Mouse (Mus musculus) liver, embryonic 16.5 days (tissue): ENCODE measurements around the gene Abl1. TPM values are rescaled to one million over a fixed set of nuclear protein-coding genes. Genes with fewer than 3 reads are reported as not detected.

Experiments used
- ATAC-seq: fragments of 200-750 bp; cut with Nextera tagmentation; 2 replicates; pipeline ENCODE4 v1.8.0; 2017; ENCODE audit warnings: low read depth, mild to moderate bottlenecking, moderate number of reproducible peaks, moderate library complexity
- H3K27ac ChIP-seq: fragments of 300-500 bp; sonication (generic); 2 replicates; pipeline ENCODE4 v1.5.1; 2014; ENCODE audit warnings: mild to moderate bottlenecking, low read length
- H3K27me3 ChIP-seq: fragments of 300-500 bp; sonication (generic); 2 replicates; pipeline ENCODE4 v1.6.1; 2014; ENCODE audit warnings: low read depth, low read length, mixed read lengths; ENCODE audit not compliant: control insufficient read depth, insufficient read depth
- H3K36me3 ChIP-seq: fragments of 300-500 bp; sonication (generic); 2 replicates; pipeline ENCODE4 v1.6.1; 2014; ENCODE audit warnings: mild to moderate bottlenecking; ENCODE audit not compliant: control insufficient read depth, insufficient read depth
- H3K4me1 ChIP-seq: fragments of 300-500 bp; sonication (generic); 2 replicates; pipeline ENCODE4 v1.6.1; 2014; ENCODE audit warnings: low read depth, low read length, mixed read lengths; ENCODE audit not compliant: control insufficient read depth
- H3K4me2 ChIP-seq: fragments of 300-500 bp; sonication (generic); 2 replicates; pipeline ENCODE4 v1.6.1; 2014; ENCODE audit warnings: low read depth, low read length, mixed read lengths
- H3K4me3 ChIP-seq: fragments of 300-500 bp; sonication (generic); 2 replicates; pipeline ENCODE4 v1.5.1; 2014; ENCODE audit warnings: low read depth, mild to moderate bottlenecking, low read length
- H3K9ac ChIP-seq: fragments of 300-500 bp; sonication (generic); 2 replicates; pipeline ENCODE4 v1.6.1; 2014; ENCODE audit warnings: low read depth, low read length
- H3K9me3 ChIP-seq: fragments of 300-500 bp; sonication (generic); replicated peaks from 2 replicates; pipeline ENCODE4 v1.6.1; 2016; ENCODE audit warnings: low read length; ENCODE audit not compliant: control insufficient read depth
- WGBS: fragments of 180-500 bp; shearing (Covaris S2); extraction: QIAGEN DNeasy Blood & Tissue Kit; methylation state at CpG from one replicate; pipeline ENCODE4 v1.1.7; 2014; ENCODE audit not compliant: insufficient replicate concordance; 5-methylcytosine and 5-hydroxymethylcytosine counted together
- polyA plus RNA-seq: library from polyadenylated mRNA; unstranded; fragments of >200 nt; fragmentation: Nextera tagmentation; extraction: Ambion mirVana; gene quantifications from 2 replicates; pipeline ENCODE4 v1.2.1, GENCODE M21; 2015

The Abl1 gene
- polyA plus RNA-seq, 1 experiment from 2014 or later, result 6.7 TPM

DNA sequence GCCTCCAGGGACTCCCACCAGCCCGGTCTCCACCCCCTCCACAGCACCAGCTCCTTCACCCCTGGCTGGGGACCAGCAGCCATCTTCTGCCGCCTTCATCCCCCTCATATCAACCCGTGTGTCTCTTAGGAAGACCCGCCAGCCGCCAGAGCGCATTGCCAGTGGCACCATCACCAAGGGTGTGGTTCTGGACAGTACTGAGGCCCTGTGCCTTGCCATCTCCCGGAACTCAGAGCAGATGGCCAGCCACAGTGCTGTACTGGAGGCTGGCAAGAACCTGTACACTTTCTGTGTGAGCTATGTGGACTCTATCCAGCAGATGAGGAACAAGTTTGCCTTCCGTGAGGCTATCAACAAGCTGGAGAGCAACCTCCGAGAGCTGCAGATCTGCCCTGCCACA, 113.2 kb downstream of the Abl1 start:
- WGBS, result 81% methylated on average over 9 of the region's 9 CpGs
- no peaks in the 10 kb centered on the region for H3K27me3 ChIP-seq
- no peak overlapping the region for H3K27ac ChIP-seq
- no peak overlapping the region for H3K9ac ChIP-seq
- ATAC-seq, result no peak
- H3K36me3 ChIP-seq, result peaks cover 17% of the 10 kb centered on the region
- no peak overlapping the region for H3K4me2 ChIP-seq
- no peak overlapping the region for H3K4me3 ChIP-seq
- H3K9me3 ChIP-seq, result no peaks in the 10 kb centered on the region
- no peaks in the 10 kb centered on the region for H3K4me1 ChIP-seq

DNA sequence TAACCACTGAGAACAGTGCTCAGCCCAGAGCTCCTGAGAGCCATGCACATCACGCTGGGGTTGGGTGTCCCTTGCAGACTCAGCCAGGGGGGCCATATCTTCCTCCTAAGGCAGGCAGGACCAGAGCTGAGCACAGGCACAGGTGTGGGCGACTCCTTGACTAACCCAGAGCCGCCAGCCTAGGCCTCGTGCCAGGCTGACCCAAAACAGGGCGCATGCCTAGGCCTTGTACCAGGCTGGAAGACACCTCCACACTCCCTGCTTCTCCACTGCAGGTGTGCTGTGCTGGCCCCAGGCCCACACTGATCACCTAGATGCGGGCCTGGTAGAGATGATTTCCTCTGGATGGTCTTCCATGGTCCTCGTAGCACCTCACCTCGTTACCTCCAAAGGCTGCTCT, 114.6 kb downstream of the Abl1 start:
- Histone ChIP-seq H3K4me1 (no peaks in the 10 kb centered on the region), H3K9ac (no peak overlapping the region), H3K36me3 (peaks cover 11% of the 10 kb centered on the region), H3K4me3 (no peak overlapping the region), H3K27ac (no peak overlapping the region), H3K27me3 (no peaks in the 10 kb centered on the region), H3K9me3 (no peaks in the 10 kb centered on the region), H3K4me2 (no peak overlapping the region)
- WGBS, result 80% methylated on average over 8 of the region's 8 CpGs
- ATAC-seq, result no peak

DNA sequence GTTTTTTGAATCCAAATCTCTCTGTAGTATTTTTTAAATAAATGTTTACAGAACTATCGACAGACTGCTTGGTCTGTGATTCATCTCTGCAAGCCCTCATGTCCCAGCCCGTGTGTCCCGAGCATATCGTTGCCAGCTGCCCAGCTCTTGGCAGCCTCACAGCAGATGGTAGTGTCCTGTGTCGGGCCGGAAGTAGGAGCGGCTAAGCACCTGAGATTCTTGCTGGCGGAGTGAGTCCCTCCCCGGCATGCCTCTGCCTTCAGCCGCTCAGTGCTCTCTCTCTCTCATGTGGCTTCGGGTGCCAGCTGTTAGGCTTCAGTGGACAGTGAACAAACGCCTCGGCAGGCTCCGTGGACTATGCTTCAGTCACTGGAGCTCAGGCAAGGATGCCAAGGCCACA, 115.3 kb downstream of the Abl1 start:
- Histone ChIP-seq H3K4me1 (peaks cover under 1% of the 10 kb centered on the region; the same call in 1 of the 2 replicates), H3K27me3 (no peaks in the 10 kb centered on the region), H3K27ac (no peak overlapping the region), H3K4me2 (no peak overlapping the region), H3K9me3 (no peaks in the 10 kb centered on the region), H3K4me3 (no peak overlapping the region), H3K36me3 (peaks cover 9% of the 10 kb centered on the region), H3K9ac (no peak overlapping the region)
- WGBS, result 76% methylated on average over 14 of the region's 14 CpGs
- no peak for ATAC-seq

DNA sequence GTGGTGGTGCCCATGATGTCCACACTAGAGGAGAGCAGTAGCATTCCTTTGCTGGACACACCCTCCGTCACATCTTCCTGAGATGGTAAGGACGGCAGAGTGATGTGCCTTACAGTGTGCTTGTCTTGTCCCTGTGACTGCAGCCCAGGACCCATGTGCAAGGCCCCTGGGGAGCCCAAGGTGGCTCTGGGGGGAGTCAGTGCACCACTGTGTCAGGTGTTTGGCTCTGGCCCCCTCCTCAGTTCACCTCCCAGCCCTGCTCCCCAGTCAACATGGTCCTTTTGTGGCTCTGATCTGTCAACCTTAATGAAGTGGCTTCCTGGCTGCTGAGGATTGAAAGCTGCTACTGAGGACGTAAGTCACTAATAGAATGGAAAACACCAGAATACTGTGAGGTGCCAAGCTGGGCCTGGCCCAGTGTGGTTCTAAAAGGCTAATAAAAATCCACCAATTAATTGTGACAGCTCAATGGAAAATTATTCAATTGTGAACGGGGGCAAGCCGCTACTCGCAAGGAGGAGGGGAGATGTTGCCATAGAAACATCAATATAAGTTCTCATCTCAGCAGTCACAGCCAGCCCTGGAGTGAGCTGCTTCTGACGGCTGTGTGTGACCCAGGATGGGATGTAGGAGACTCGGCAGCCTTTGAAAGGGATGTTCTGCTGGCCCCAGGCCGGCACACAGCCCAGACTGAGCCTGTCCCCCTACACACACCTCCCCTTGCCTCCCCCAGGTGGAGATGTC, 118.6 kb downstream of the Abl1 start:
- WGBS, result 53% methylated on average over 9 of the region's 9 CpGs
- H3K27me3 ChIP-seq, result peaks cover 8% of the 10 kb centered on the region
- H3K4me2 ChIP-seq, result no peak overlapping the region
- H3K36me3 ChIP-seq, result peaks cover 3% of the 10 kb centered on the region; the same call in 1 of the 2 replicates
- no peaks in the 10 kb centered on the region for H3K9me3 ChIP-seq
- H3K9ac ChIP-seq, result no peak overlapping the region
- H3K4me3 ChIP-seq, result no peak overlapping the region
- peaks cover 4% of the 10 kb centered on the region; the same call in 1 of the 2 replicates for H3K4me1 ChIP-seq
- no peak overlapping the region for H3K27ac ChIP-seq
- no peak for ATAC-seq

DNA sequence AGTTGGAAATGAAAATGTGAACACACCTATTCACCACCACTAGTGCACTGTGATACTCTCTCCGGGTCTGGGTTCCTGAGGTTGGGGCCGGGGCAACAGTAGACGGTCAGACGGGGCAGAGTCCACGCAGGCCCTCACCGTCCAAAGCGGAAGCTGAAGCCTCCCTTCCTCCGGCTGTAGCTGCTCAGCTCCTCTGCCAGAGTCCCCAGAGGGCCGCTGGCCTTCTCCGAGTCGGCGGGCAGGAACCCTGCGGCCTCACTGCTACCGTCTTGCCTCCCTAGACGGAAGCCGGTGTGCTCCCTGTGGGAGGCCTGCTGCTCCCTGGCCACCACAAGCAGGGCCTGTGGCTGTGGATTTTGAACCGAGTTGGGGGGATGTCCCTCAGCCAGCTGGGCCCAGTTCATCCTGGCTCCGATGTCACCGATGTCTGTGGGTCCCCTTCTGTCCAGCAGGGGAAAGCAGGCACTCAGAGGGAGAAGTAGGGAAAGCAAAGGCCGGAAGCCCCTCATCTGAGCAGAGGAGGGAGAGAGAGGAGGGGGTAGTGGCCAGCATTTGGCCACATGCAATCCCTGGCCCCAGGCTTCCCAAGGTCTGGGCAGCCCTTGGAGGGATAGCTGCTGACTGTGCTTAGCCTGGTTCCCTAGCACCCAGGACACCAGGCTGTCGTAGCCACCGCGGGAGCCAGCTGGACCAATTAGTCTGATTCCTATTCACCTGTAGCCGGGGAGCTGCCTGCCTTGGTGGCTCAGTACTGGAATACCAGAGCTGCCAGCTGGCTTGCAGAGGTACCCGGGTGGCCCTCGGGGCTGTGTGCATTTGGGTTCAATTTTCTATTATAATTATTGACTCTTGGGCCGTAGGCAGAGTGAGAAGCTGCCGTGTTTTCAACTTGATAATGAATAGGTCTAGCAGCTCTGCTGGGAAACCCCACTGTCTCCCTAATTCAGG, 120.5 kb downstream of the Abl1 start:
- Histone ChIP-seq H3K4me1 (peaks cover 4% of the 10 kb centered on the region; the same call in 1 of the 2 replicates), H3K4me3 (no peak overlapping the region), H3K4me2 (no peak overlapping the region), H3K36me3 (no peaks in the 10 kb centered on the region), H3K27ac (no peak overlapping the region), H3K27me3 (peaks cover 8% of the 10 kb centered on the region), H3K9ac (no peak overlapping the region), H3K9me3 (no peaks in the 10 kb centered on the region)
- ATAC-seq, result peak; percentile 58
- 43% methylated on average over 28 of the region's 28 CpGs for WGBS

DNA sequence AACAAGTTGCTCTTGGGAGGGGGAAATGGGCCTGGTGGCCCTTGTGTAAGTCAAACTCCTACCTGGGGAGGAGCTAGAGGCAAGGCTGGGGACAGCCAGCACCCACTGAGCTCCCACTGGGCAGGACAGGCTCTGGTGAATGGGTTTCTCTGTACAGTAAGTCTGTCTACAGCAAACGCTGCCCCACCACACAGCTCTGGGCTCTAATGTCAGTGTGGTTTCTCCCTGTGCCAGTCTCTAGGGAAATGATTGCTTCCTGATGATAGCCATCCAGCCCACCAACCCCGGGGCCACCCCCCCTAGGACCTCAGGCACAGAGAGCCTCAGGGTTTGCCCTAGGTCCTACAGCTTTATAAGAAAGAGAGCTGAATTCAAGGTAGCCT, 121.2 kb downstream of the Abl1 start:
- Histone ChIP-seq H3K4me2 (no peak overlapping the region), H3K9ac (no peak overlapping the region), H3K36me3 (no peaks in the 10 kb centered on the region), H3K4me1 (peaks cover 4% of the 10 kb centered on the region; the same call in 1 of the 2 replicates), H3K27me3 (peaks cover 8% of the 10 kb centered on the region), H3K4me3 (no peak overlapping the region), H3K9me3 (no peaks in the 10 kb centered on the region), H3K27ac (no peak overlapping the region)
- ATAC-seq, result no peak
- WGBS, result 10% methylated on average over 2 of the region's 2 CpGs

DNA sequence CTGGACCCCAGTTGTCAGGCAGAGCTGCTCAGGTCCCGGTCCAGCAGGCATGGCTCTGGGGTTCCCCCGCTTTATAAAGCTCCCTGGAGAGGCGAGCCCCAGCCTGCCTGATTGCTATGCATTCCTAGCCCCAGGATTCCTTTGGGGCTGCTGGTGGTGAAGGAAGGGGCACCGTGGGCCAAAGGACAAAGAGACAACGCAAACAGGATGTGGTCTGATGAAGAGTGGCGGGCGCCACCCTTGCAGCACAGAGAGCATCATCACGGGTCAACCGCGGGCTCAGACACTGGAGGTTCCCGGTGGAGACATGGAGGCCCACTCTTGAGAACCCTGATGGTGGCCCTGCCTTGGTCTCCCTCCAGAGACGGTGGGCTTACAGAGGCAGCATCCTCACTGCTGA, 122.3 kb downstream of the Abl1 start, which contains the start of gene Qrfp:
Qrfp (minus strand) TSS at position 137 of the 400 bp plus-strand sequence.
- Histone ChIP-seq H3K9me3 (no peaks in the 10 kb centered on the region), H3K27me3 (peaks cover 8% of the 10 kb centered on the region), H3K36me3 (no peaks in the 10 kb centered on the region), H3K9ac (no peak within 1 kb of the TSS), H3K4me3 (no peak within 1 kb of the TSS), H3K4me1 (peaks cover 4% of the 10 kb centered on the region; the same call in 1 of the 2 replicates), H3K4me2 (no peak within 1 kb of the TSS), H3K27ac (no peak within 1 kb of the TSS)
- 18% methylated on average over 12 of the region's 12 CpGs for WGBS
- ATAC-seq, result no peak

DNA sequence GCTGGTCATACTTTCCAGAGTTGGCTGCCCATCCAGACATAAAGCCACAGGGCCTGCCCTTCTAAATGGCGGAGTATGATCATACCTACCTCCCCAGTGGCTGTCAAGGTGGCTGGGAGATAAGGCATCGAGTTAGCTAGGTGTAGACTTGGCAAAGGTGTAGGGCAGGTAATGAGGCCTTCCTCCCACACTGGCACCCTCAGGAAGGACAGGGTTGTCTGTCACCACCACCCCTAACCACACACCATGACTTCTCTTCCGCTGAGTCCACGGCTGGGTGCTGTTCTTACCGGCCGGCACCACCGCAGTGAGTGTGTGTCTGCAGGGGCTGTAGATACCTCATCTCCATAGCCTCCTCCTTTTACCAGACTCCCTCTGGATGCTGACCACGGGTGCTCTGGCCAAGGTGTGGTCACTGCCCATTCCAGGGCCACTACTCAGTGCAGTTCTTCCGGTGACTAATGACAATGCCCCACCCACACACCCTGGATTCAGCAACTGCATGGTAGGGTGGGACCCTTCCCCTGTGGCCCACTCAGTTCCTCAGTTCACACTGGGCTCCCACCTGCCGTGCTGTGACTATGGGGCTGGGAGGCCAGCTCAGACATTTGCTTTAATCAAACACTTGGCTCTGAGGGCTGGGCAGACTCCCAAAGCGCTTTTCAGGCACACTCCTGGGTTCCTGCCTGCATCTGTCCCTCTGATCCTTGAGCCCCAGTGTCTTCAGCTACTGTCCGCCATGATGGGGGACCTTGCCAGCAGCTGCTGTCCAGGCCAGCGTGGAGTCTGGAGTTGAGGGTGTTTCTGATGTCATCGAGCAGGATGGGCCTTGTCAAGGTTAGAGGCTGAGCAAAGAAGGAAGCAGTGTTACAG, 123.1 kb downstream of the Abl1 start:
- WGBS, result 56% methylated on average over 14 of the region's 14 CpGs
- no peak for ATAC-seq

More for the DNA sequence above, 123.1 kb downstream of the Abl1 start:
- Histone ChIP-seq H3K36me3 (no peaks in the 10 kb centered on the region), H3K4me1 (peaks cover 4% of the 10 kb centered on the region; the same call in 1 of the 2 replicates), H3K4me2 (no peak overlapping the region), H3K9ac (no peak overlapping the region), H3K4me3 (no peak overlapping the region), H3K27ac (no peak overlapping the region), H3K9me3 (no peaks in the 10 kb centered on the region), H3K27me3 (peaks cover 8% of the 10 kb centered on the region)
